Mouse (Mus musculus) liver, embryonic 14.5 days (tissue): Measurements from ENCODE around the gene Dlg2.

Experiments
- CTCF ChIP-seq: IDR thresholded peaks from 2 replicates; pipeline ENCODE4 v1.5.1; 2016; ENCODE audit warnings: antibody characterized with exemption, low read depth, control low read depth
- EP300 ChIP-seq: IDR thresholded peaks from 2 replicates; pipeline ENCODE4 v1.6.1; 2016; ENCODE audit warnings: antibody characterized with exemption, low read depth

DNA sequence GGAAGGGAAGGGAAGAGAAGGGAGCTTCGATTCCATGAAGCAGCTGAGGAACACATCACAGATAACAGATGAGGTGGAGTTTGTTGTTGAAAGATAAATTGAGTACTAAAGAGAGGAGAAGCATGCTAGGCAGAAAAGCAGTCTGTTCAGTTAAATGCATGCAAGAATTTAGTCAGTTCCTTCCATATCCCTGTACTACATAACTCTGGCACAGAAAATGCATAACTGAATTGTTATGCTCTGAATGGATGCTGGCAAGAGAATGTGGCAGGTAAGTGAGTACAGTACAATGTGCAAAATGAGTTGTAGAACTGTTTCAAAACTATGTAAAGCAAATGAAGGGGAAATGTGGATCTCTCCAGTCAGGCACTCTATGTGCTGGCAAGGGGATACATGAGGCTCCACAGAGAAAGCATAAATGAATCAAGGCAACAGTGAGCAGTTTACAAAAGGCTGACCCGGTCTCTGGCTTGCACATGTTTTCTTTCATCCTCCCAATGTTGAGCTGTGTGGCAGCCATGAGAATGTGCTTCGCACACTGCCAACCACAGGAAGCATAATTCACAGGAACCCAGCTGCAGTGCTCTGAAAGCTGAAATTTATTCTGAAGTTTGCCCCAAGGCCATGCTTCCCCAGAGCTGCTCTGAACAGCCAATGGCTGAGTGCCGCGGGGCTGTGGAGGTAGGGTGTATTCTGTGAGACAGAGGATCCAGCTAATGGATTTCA is 1386.5 kb downstream of the Dlg2 start:
- TF ChIP-seq CTCF (no peak), EP300 (no peak)
